Mouse (Mus musculus) testis, adult 2 months (tissue): Measurements from ENCODE around the gene Gps1.

ENCODE experiments used
- CTCF ChIP-seq: fragments of 200-500 bp; IDR thresholded peaks from 2 replicates; pipeline ENCODE4 v1.5.1; 2012; ENCODE audit warnings: low read depth, mild to moderate bottlenecking, inconsistent platforms, low read length, moderate library complexity; ENCODE audit not compliant: control insufficient read depth, insufficient read depth, insufficient replicate concordance
- POLR2A ChIP-seq: fragments of 200-500 bp; IDR thresholded peaks from 2 replicates; pipeline ENCODE4 v1.6.1; 2012; ENCODE audit warnings: low read depth, mild to moderate bottlenecking, inconsistent platforms, low read length, moderate library complexity; ENCODE audit not compliant: control insufficient read depth

- TF ChIP-seq CTCF = no peak
- no peak for TF ChIP-seq POLR2A
Measured at GRCm38 (mm10) chr11:120824787-120825288, 40.8 kb downstream of the Gps1 start.
